Mouse (Mus musculus): ENCODE data around the gene Cox20.

GRCm38 (mm10) chr1:178313039-178313597 lies 5.8 kb upstream of the Cox20 start:
- no peak for TF ChIP-seq POLR2A (IDR thresholded peaks at IDR 0.05; ENCODE audit: low read depth, low read length)
- no peak for TF ChIP-seq CTCF (IDR thresholded peaks at IDR 0.05; ENCODE audit: borderline replicate concordance, insufficient read depth, low read length)
